Mouse (Mus musculus) splenic B cell, adult 2 months (primary cell): Measurements from ENCODE around the gene Katnal1.

ENCODE experiments used
- DNase-seq: peaks from one replicate; pipeline ENCODE4 v3.0.0-alpha.2; 2011; ENCODE audit warnings: low read depth, low spot score
- H3K27me3 ChIP-seq: 2 replicates; pipeline ENCODE4 v1.6.1; 2012; ENCODE audit warnings: mild to moderate bottlenecking, low read length, moderate library complexity, mixed read lengths; ENCODE audit not compliant: control insufficient read depth, poor library complexity, insufficient read depth, severe bottlenecking
- H3K36me3 ChIP-seq: 2 replicates; pipeline ENCODE4 v1.6.1; 2012; ENCODE audit warnings: mild to moderate bottlenecking, low read length, moderate library complexity, mixed read lengths; ENCODE audit not compliant: control insufficient read depth, poor library complexity, insufficient read depth, severe bottlenecking

The Katnal1 gene

GRCm38 (mm10) chr5:148897069-148897702 lies 31.9 kb downstream of the Katnal1 start:
- DNase-seq, result peak; percentile 41
- Histone ChIP-seq H3K36me3 (no peaks in the 10 kb centered on the region), H3K27me3 (no peaks in the 10 kb centered on the region)

DNA sequence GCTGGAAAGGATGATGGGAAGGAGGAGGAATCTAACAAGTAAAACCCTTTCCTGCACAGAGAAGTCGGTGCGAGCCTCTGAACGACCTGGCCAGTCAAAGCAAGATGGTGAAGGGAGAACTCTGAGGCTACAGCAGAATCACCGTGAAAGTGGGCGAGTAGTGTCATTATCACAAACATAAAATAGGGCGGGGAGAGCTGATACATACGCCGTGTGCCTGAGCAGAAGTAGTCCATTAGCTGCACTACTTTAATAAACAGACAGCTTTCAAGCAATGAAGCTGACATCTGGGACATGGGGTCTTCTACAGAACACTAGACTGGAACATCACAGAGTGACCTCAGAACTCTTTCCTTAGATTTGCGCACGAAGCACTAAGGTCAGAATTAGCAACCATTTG lies 32.6 kb downstream of the Katnal1 start:
- H3K27me3 ChIP-seq, result no peaks in the 10 kb centered on the region
- no peaks in the 10 kb centered on the region for H3K36me3 ChIP-seq
- DNase-seq, result no peak

DNA sequence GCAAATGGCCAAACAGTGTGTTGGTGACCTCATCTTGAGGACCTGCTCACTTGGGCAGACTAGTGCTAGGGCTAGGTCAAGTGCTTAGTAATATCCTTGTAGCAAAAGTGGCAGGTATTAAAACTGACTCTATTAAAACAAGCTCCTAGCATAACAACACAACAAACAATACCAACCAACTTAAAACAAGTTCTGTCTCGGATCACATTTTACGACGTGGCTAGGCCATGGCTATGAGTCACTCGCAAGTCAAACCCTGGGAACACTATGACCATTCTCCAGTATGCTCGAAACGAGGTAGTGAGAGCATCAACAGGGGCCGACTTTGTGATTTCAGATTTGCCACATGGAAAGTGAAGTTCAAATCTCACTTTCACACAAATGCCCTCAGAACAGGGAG lies 33.3 kb downstream of the Katnal1 start:
- no peak for DNase-seq

GRCm38 (mm10) chr5:148895034-148895433 lies 34.1 kb downstream of the Katnal1 start:
- DNase-seq, result no peak
- no peaks in the 10 kb centered on the region for H3K27me3 ChIP-seq
- H3K36me3 ChIP-seq, result no peaks in the 10 kb centered on the region

More for the DNA sequence above, 33.3 kb downstream of the Katnal1 start:
- H3K27me3 ChIP-seq, result no peaks in the 10 kb centered on the region
- H3K36me3 ChIP-seq, result no peaks in the 10 kb centered on the region

GRCm38 (mm10) chr5:148890237-148890636 lies 38.9 kb downstream of the Katnal1 start:
- H3K27me3 ChIP-seq, result no peaks in the 10 kb centered on the region
- no peaks in the 10 kb centered on the region for H3K36me3 ChIP-seq
- no peak for DNase-seq

GRCm38 (mm10) chr5:148888032-148888431 lies 41.1 kb downstream of the Katnal1 start:
- DNase-seq, result peak; percentile 40
- no peaks in the 10 kb centered on the region for H3K36me3 ChIP-seq
- no peaks in the 10 kb centered on the region for H3K27me3 ChIP-seq

DNA sequence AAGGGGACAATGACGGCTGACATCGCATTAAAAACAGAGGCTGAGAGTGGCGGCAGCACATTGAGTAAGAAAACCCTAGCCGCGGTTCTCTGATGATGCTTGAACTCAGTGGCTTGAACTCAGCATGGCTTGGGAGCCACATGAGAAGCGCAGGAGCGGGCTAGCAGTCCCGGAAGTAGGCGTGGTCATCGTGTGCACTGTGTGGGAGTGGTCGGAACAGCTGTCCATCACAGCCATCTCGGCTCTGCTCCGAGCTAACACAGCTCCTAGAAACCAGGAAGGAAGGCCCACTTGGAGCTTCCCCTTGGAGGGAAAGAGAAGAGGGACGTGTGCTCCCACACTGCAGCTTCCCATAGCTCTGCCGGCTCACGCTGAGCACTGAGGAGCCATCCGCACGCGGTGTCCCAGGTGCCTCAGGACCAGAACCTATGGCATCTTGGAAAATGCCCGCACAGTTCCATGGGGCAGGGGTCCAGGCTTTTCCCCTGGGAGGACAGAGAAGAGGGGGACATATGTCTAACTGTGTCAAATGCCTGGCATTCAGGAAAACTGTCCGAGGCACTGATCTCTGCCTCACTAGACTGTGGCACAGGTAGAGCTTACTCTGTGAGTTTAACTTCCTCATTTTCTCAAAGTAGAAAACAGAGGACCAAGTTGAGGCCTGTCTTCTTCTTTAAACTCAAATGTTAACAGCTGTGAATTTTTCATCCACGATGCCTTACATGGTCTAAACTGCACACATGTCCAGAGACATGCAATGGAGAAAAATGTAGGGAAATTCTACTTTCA lies 43.1 kb downstream of the Katnal1 start:
- peak; percentile 40 for DNase-seq
- H3K36me3 ChIP-seq, result no peaks in the 10 kb centered on the region
- H3K27me3 ChIP-seq, result no peaks in the 10 kb centered on the region

- Histone ChIP-seq H3K36me3 (no peaks in the 10 kb centered on the region), H3K27me3 (no peaks in the 10 kb centered on the region)
- no peak for DNase-seq
These were observed 45.4 kb downstream of the Katnal1 start for GRCm38 (mm10) chr5:148883671-148884070.

DNA sequence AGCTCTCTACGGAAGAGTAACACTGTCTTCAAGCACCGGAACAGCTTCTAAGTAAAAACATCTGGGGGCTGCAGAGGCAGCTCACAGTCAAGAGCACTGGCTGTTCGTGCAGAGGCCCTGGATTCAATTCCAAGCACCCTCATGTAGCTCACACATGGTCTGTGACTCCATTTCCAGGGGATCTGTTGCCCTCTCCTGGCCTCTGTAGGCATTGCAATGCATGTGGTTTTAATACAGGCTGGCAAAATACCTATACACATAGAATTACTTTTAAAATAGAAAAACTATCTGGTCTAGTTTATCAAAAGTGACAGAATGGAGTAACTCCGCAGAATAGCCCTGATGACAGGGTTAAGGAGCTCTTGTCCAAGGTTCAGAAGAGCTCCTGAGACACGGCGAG lies 49.9 kb downstream of the Katnal1 start:
- H3K27me3 ChIP-seq, result no peaks in the 10 kb centered on the region
- peak; percentile 56 for DNase-seq

GRCm38 (mm10) chr5:148873116-148873515 lies 56.0 kb downstream of the Katnal1 start:
- H3K27me3 ChIP-seq, result no peaks in the 10 kb centered on the region
- H3K36me3 ChIP-seq, result no peaks in the 10 kb centered on the region
- DNase-seq, result no peak

More for the DNA sequence above, 49.9 kb downstream of the Katnal1 start:
- H3K36me3 ChIP-seq, result no peaks in the 10 kb centered on the region

GRCm38 (mm10) chr5:148869583-148869982 lies 59.5 kb downstream of the Katnal1 start:
- no peak for DNase-seq
- H3K27me3 ChIP-seq, result no peaks in the 10 kb centered on the region
- H3K36me3 ChIP-seq, result no peaks in the 10 kb centered on the region

DNA sequence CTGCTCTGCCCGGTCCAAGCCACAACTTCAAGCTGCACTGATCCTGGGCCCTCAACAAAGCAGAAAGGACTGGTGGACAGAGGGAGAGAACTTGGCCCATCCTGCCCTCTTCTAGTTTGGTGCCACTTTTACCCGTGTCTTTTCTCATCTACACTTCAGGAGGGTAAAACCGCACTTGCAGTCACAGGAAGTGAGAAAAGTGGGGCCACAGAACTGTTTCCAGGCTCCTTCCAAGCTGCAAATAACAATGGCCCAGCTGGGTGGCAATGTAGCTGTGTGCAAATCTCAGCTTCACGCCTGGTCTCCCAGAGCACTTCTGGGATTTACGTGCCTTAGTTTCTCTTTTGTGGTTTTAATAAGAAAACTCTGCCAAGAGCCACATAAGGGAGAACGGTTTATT lies 61.4 kb downstream of the Katnal1 start:
- DNase-seq, result peak; percentile 69
- H3K27me3 ChIP-seq, result no peaks in the 10 kb centered on the region
- no peaks in the 10 kb centered on the region for H3K36me3 ChIP-seq

DNA sequence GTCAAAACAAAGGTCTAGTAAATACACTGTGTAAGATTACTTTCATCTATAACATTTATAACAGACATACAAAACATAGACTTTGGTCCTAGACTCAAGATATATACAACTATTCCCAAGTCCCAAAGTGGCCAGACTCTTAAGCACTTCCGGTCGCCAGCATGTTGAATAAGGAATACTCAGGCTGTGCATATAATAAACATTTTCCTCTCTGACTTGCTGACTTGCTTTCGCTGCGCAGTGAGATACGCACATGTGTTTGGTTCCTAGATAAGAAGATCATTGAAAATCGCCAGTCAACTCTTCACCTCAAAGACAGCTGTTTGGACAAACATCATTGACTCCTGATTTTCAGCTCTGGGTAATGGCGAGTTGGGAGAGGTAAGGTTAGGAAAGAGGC lies 61.9 kb downstream of the Katnal1 start:
- DNase-seq, result no peak
- no peaks in the 10 kb centered on the region for H3K27me3 ChIP-seq
- no peaks in the 10 kb centered on the region for H3K36me3 ChIP-seq

GRCm38 (mm10) chr5:148866571-148866970 lies 62.5 kb downstream of the Katnal1 start:
- peak; percentile 88 for DNase-seq
- Histone ChIP-seq H3K36me3 (no peaks in the 10 kb centered on the region), H3K27me3 (no peaks in the 10 kb centered on the region)

DNA sequence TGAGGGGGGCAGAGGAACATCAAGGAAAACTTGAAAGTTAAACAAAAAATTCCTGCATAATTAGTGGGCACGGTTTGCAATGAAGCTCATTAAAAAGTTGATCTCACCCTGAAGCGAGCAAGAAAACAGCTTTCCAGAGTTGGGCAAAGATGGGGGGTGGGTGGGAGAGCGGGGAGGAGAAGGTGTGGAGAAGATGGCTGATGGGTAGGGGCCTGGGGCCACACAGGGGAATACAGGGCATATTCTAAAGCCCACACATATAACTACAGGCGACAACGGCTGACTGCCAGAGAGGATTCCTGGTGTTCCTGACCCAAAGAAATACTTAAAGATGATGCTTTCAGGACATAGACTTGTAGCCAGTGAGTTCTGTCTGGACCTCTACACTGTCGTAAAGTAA lies 65.7 kb downstream of the Katnal1 start:
- no peak for DNase-seq
- no peaks in the 10 kb centered on the region for H3K27me3 ChIP-seq
- no peaks in the 10 kb centered on the region for H3K36me3 ChIP-seq
